28 mouse cellular contexts compared by ENCODE assay signal in genomic region chr5:113191901-113192300, GRCm38 (mm10). TPM values are rescaled to one million over a fixed set of nuclear protein-coding genes. Genes with fewer than 3 reads are reported as not detected.
DNase-seq lines count a peak whose midpoint lies in the region; ATAC-seq lines count a peak whose summit lies in the region.
"Had no signal": no experiment of that assay in that cellular context is flagged by ENCODE, and none has a peak within 500 bp of the region (broad histone marks: within the 10 kb centered on the region; RNA-seq: fewer than 3 reads in every experiment).

No protein-coding gene starts in this region.

- no peaks in the 10 kb centered on the region for H3K27me3 ChIP-seq in hindbrain, embryonic 14.5 days (ENCODE audit: control insufficient read depth, insufficient read depth, low read length)
- no peaks in the 10 kb centered on the region for H3K27me3 ChIP-seq in hindbrain, embryonic 12.5 days
- H3K27me3 ChIP-seq in midbrain, embryonic 11.5 days (ENCODE audit: control insufficient read depth, insufficient read depth, low read length): no peaks in the 10 kb centered on the region
- H3K27me3 ChIP-seq: Patski; stomach, embryonic 15.5 days had no signal

- no peak overlapping the region for H3K4me2 ChIP-seq in hindbrain, embryonic 14.5 days (replicated peaks)
- H3K4me2 ChIP-seq in hindbrain, embryonic 12.5 days (replicated peaks): no peak overlapping the region
- H3K4me2 ChIP-seq in midbrain, embryonic 11.5 days: no peak overlapping the region
- H3K4me2 ChIP-seq: stomach, embryonic 15.5 days had no signal

- H3K9ac ChIP-seq in hindbrain, embryonic 14.5 days: no peak overlapping the region
- no peak overlapping the region for H3K9ac ChIP-seq in hindbrain, embryonic 12.5 days
- no peak overlapping the region for H3K9ac ChIP-seq in midbrain, embryonic 11.5 days (ENCODE audit: low read length)
- H3K9ac ChIP-seq: stomach, embryonic 15.5 days had no signal

- ATAC-seq in hindbrain, embryonic 14.5 days (ENCODE audit: low FRiP score): no peak
- ATAC-seq in hindbrain, embryonic 12.5 days (ENCODE audit: low FRiP score): no peak
- no peak for ATAC-seq in midbrain, embryonic 11.5 days (ENCODE audit: low FRiP score)
- ATAC-seq: forebrain, embryonic 16.5 days; intestine, postnatal 0 days; lung, postnatal 0 days; Patski had no signal

- H3K4me3 ChIP-seq in hindbrain, embryonic 14.5 days (replicated peaks; ENCODE audit: low read length): no peak overlapping the region
- H3K4me3 ChIP-seq in hindbrain, embryonic 12.5 days: no peak overlapping the region
- H3K4me3 ChIP-seq in midbrain, embryonic 11.5 days (ENCODE audit: low read depth, low read length): no peak overlapping the region
- H3K4me3 ChIP-seq: heart, embryonic 10.5 days; myocyte; stomach, embryonic 15.5 days had no signal

- no peak overlapping the region for H3K27ac ChIP-seq in hindbrain, embryonic 14.5 days
- H3K27ac ChIP-seq in hindbrain, embryonic 12.5 days: no peak overlapping the region
- H3K27ac ChIP-seq in midbrain, embryonic 11.5 days (ENCODE audit: low read depth, low read length): no peak overlapping the region
- H3K27ac ChIP-seq: heart, embryonic 10.5 days; macrophage; stomach, embryonic 15.5 days had no signal

- peaks cover 9% of the 10 kb centered on the region; the same call in 1 of the 2 replicates for H3K4me1 ChIP-seq in hindbrain, embryonic 14.5 days (replicated peaks; ENCODE audit: control insufficient read depth, insufficient read depth, low read length)
- H3K4me1 ChIP-seq in hindbrain, embryonic 12.5 days: peaks cover 5% of the 10 kb centered on the region
- H3K4me1 ChIP-seq in midbrain, embryonic 11.5 days (ENCODE audit: control insufficient read depth, insufficient read depth, low read length): peaks cover 3% of the 10 kb centered on the region; the same call in 1 of the 2 replicates
- H3K4me1 ChIP-seq: stomach, embryonic 15.5 days had no signal

- H3K9me3 ChIP-seq in hindbrain, embryonic 14.5 days (ENCODE audit: control insufficient read depth, low read length): no peaks in the 10 kb centered on the region
- no peaks in the 10 kb centered on the region for H3K9me3 ChIP-seq in hindbrain, embryonic 12.5 days (replicated peaks)
- H3K9me3 ChIP-seq in midbrain, embryonic 11.5 days (ENCODE audit: control insufficient read depth, low read length): no peaks in the 10 kb centered on the region
- H3K9me3 ChIP-seq: heart, embryonic 10.5 days; stomach, embryonic 15.5 days had no signal

- H3K36me3 ChIP-seq in hindbrain, embryonic 14.5 days (replicated peaks; ENCODE audit: control insufficient read depth, insufficient read depth): no peaks in the 10 kb centered on the region
- H3K36me3 ChIP-seq in hindbrain, embryonic 12.5 days: no peaks in the 10 kb centered on the region
- no peaks in the 10 kb centered on the region; the same call in 1 of the 2 replicates for H3K36me3 ChIP-seq in midbrain, embryonic 11.5 days (ENCODE audit: control insufficient read depth, insufficient read depth, low read length)
- H3K36me3 ChIP-seq: G1E had no signal

- DNase-seq in hindbrain, embryonic 14.5 days (ENCODE audit: low spot score): peak; percentile 40
- peak; percentile 71 to 79 for DNase-seq in right cerebral cortex, postnatal 10 days (ENCODE audit: low spot score in 2 of 2)
- DNase-seq in right cerebral cortex, postnatal 36 days (ENCODE audit: low spot score in 2 of 2): no peak
- DNase-seq in midbrain, embryonic 11.5 days (ENCODE audit: low spot score, missing footprints): peak; percentile 83
- no peak for DNase-seq in yolk sac, embryonic 10.5 days (ENCODE audit: low spot score)
- DNase-seq in ovary, adult 18-20 months (ENCODE audit: low spot score): no peak
- DNase-seq: adrenal gland, adult 8-10 months; B cell, adult 2 months; cerebellum, adult 8-10 months; cerebellum, postnatal 36 days; heart, postnatal 4 days; kidney, postnatal 25 days; left cerebral cortex, postnatal 4 days; right cerebral cortex, postnatal 25 days; thymus, postnatal 4 days had no signal

- WGBS in hindbrain, embryonic 14.5 days: 69% methylated on average over 14 of the region's 14 CpGs
- WGBS in hindbrain, embryonic 12.5 days: 75% methylated on average over 14 of the region's 14 CpGs
- 73% methylated on average over 14 of the region's 14 CpGs for WGBS in midbrain, embryonic 11.5 days

RNA-seq across cellular contexts. Expression of gene 2900026A02Rik, which starts 29.1 kb away (rescaled TPM):
- polyA plus RNA-seq in hindbrain, embryonic 14.5 days (2014; fragmentation: Nextera tagmentation; extraction: Ambion mirVana): 2.5 and 2.6 TPM in 2 replicates
- 3.6 and 4.5 TPM in 2 replicates for polyA plus RNA-seq in hindbrain, embryonic 12.5 days (2016; fragmentation: Nextera tagmentation; extraction: Ambion mirVana)
- polyA plus RNA-seq in midbrain, embryonic 11.5 days (2014; fragmentation: Nextera tagmentation; extraction: Ambion mirVana): 0.98 and 1.2 TPM in 2 replicates
- polyA plus RNA-seq: G1E had no signal

RNA-seq across cellular contexts. Expression of gene Tmem211, which starts 34.8 kb away (rescaled TPM):
- polyA plus RNA-seq in hindbrain, embryonic 14.5 days (2014; fragmentation: Nextera tagmentation; extraction: Ambion mirVana): not detected in 2 replicates
- 0.15 TPM in 1 of 2 replicates, not detected in the other for polyA plus RNA-seq in hindbrain, embryonic 12.5 days (2016; fragmentation: Nextera tagmentation; extraction: Ambion mirVana)
- polyA plus RNA-seq in midbrain, embryonic 11.5 days (2014; fragmentation: Nextera tagmentation; extraction: Ambion mirVana): 0.16 TPM in 1 of 2 replicates, not detected in the other
- polyA plus RNA-seq: forebrain, embryonic 16.5 days; G1E; heart, embryonic 10.5 days; heart, embryonic 16.5 days; intestine, postnatal 0 days; liver, adult 2 months; liver, embryonic 16.5 days; lung, postnatal 0 days; macrophage; myocyte; Patski had no signal

Comparison
In these comparisons a context has a peak if more than half of its experiments do, and no peak if none do; other contexts are left out.
1. DNase-seq: peak in hindbrain, embryonic 14.5 days (single experiment), right cerebral cortex, postnatal 10 days (2 of 2) and midbrain, embryonic 11.5 days (single experiment); none in right cerebral cortex, postnatal 36 days (0 of 2), yolk sac, embryonic 10.5 days (single experiment) and ovary, adult 18-20 months (single experiment).